Mouse (Mus musculus): Measurements from ENCODE around the gene AC131692.1. TPM values are rescaled to one million over a fixed set of nuclear protein-coding genes. Genes with fewer than 3 reads are reported as not detected.

AC131692.1 gene
- polyA plus RNA-seq, 1 experiment from 2014 or later = 0.42 TPM

DNA sequence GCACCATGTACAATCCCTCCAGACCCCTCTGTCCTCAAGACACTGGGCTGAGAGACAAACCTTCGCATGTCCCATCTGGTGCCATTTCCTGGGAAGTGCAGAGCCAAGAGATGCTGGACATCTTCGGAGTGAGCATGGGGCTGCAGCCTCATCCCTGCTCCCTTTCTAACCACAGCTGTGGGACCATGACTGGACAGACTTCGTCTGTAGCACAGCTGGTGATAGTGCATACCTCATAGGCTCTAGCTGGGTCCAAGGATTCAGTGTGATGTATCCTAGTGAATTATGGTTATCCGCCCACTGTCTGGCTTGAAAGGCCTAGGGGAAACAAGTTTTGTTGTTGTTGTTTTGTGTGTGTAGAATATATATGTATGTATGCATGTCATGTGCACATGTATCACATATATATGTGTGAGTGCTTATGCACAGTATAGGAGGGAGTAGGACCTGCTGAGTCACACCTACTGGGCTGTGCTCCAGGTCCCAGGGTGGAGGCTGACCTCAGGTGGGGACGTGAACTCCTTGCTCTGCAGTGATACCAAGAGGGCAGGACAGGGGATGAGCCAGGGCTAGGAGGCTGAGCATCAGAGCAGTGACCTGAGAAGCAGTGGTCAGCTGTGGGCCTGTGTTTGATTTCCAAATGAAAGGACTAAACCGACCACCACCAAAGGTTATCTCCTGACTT is 8.1 kb downstream of the AC131692.1 start:
- no peak for ATAC-seq (ENCODE audit: low FRiP score)
- no peak overlapping the region for H3K4me3 ChIP-seq (replicated peaks)
- H3K27ac ChIP-seq = no peak overlapping the region
- no peak overlapping the region for H3K4me2 ChIP-seq
- H3K27me3 ChIP-seq = no peaks in the 10 kb centered on the region
- no peaks in the 10 kb centered on the region for H3K9me3 ChIP-seq
- H3K4me1 ChIP-seq = no peaks in the 10 kb centered on the region
- no peak overlapping the region for H3K9ac ChIP-seq
- 78% methylated on average over 6 of the region's 6 CpGs for WGBS
- peaks cover 14% of the 10 kb centered on the region for H3K36me3 ChIP-seq (replicated peaks)

DNA sequence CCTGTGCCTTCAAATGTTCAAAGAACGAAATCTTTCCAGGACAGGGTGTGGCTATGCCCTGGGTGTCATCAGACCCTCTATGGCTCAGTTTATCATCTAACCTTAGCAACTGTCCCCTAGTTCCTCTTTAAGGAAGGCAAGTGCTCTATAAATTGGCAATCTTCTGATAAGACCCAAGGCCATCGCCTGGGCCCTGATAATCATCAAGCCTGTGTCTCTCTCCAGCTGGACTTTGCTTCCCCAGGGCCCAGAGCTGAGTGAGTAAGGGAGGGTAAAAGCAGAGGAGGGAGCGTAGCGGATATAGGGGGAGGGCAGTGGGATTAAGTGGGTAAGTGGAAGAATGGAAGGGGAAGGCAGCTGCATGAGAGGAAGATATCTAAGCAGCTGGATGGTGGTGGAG is 10.3 kb downstream of the AC131692.1 start:
- H3K27ac ChIP-seq = no peak overlapping the region
- H3K4me3 ChIP-seq (replicated peaks) = no peak overlapping the region
- WGBS = 85% methylated on average over 4 of the region's 4 CpGs
- H3K4me2 ChIP-seq = no peak overlapping the region
- H3K9ac ChIP-seq = no peak overlapping the region
- ATAC-seq (ENCODE audit: low FRiP score) = no peak
- H3K9me3 ChIP-seq = no peaks in the 10 kb centered on the region
- H3K36me3 ChIP-seq (replicated peaks) = peaks cover 5% of the 10 kb centered on the region; the same call in 1 of the 2 replicates
- H3K27me3 ChIP-seq = no peaks in the 10 kb centered on the region
- H3K4me1 ChIP-seq = no peaks in the 10 kb centered on the region

DNA sequence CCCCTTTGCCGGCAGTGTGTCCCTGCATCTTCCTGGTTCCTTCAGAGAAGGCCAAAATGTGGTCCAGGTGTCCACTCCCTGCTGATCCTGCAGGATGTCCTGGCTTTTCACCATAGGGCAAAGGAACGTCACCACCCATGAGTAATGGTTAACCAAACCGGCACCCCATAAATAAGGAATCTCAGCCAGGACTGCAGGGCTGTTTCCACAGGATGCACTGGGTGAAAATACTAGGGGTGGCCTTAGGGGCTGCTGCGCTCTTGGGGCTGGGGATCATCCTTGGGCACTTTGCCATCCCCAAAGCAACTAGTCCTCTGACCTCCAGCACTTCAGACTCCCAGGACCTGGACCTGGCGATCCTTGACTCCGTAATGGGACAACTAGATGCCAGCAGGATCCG is 11.4 kb downstream of the AC131692.1 start, which contains the start of gene Naaladl1:
Naaladl1 (plus strand) TSS at position 197 of the 400 bp plus-strand sequence.
- 88% methylated on average over 7 of the region's 7 CpGs for WGBS
- Histone ChIP-seq H3K4me1 (no peaks in the 10 kb centered on the region), H3K4me2 (no peak within 1 kb of the TSS), H3K4me3 (replicated peaks) (no peak within 1 kb of the TSS), H3K36me3 (replicated peaks) (no peaks in the 10 kb centered on the region), H3K27me3 (no peaks in the 10 kb centered on the region), H3K9me3 (no peaks in the 10 kb centered on the region), H3K9ac (no peak within 1 kb of the TSS), H3K27ac (no peak within 1 kb of the TSS)
- ATAC-seq (ENCODE audit: low FRiP score) = no peak

DNA sequence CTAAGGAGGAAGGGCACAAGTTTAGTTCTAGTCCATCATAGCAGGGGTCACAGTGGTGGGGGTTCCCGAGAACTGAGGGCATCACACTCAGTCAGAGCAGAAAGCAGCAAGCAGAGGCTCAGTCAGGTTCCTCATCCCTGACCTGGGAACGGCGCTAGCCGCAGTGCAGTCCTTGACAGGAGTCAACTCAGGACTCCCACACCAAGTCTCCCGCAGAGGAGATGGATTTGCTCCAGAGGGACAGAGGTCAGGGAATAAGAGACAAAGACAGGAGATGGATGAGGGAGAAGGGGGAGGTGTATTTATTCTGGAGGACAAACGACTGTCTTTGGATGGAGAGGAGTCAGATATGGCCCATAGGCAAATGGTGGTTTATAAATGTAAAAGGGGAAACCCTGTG is 18.9 kb downstream of the AC131692.1 start:
- Histone ChIP-seq H3K9ac (no peak overlapping the region), H3K9me3 (no peaks in the 10 kb centered on the region), H3K4me1 (peaks cover 15% of the 10 kb centered on the region), H3K36me3 (replicated peaks) (peaks cover 38% of the 10 kb centered on the region), H3K27ac (no peak overlapping the region), H3K27me3 (no peaks in the 10 kb centered on the region), H3K4me2 (no peak overlapping the region), H3K4me3 (replicated peaks) (no peak overlapping the region)
- no peak for ATAC-seq (ENCODE audit: low FRiP score)
- 77% methylated on average over 6 of the region's 6 CpGs for WGBS

DNA sequence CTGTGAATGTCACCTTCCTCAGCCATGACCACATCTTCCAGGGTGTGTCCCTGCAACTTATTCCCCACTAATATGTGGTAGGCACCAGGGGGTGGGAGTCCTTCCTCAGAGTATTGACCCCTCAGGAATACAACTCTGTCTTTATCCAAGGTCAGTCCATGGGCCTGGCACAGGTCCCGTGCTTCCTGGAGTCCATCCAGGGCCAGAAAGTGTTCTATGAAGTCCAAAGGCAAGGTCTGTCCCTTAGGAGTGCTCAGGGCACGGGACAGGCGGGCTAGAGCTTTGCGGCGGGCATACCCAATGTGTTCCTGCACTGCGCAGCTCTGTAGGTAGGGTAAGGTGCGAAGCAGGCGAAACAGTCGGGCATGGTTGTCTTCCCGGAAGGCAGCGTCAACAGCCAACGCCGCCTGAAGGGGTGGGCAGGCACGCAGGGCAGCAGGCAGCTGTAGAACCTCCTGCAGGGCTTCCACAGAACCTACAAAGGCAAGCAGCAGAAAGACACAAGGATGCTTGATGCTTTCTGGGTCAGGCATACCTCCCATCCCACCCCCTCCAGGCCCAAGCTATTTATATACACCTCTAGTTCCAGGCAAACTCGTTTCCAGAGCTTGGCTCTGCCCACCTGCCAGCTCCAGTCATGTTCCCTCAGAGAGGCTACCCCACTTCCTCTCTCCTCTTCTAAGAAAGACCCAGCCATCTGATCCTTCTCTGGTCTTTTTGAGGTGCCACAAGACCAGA is 22.1 kb downstream of the AC131692.1 start:
- Histone ChIP-seq H3K4me2 (peak overlapping the region; percentile 94), H3K9me3 (no peaks in the 10 kb centered on the region), H3K27ac (no peak overlapping the region), H3K4me1 (peaks cover 21% of the 10 kb centered on the region), H3K27me3 (no peaks in the 10 kb centered on the region), H3K36me3 (replicated peaks) (peaks cover 38% of the 10 kb centered on the region), H3K9ac (no peak overlapping the region), H3K4me3 (replicated peaks) (peak overlapping the region; percentile 85; the same call in 1 of the 2 replicates)
- ATAC-seq (ENCODE audit: low FRiP score) = no peak
- WGBS = 89% methylated on average over 15 of the region's 15 CpGs

DNA sequence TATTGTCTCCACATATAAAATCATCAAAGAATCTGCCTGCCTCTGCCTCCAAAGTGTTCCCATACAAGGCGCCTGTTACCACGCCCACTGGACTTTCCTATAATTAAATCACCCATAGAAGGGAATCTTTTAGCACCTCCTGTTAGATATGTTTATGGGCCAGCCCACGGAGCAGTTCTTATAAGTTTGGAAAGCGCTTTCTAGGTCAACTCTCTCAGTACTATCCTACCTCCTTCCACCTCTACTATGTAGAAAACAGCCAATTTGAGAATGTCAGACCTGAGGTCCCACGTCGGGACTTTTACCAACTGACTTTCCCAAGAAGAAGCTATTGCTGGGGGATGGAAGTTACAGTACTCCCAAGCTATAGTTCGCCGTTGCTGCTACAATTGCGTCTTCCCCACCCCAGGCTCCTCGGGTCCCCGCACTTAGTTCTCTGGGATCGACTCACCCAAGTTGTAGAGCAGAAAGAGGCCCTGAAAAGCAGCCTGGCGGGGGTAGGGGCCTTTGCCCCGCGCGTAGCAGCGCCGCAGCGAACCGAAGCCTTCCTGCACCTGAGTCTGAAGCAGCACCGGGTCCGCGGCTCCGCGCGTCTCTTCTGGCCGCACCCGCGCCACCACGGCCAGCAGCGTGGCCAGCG is 23.2 kb downstream of the AC131692.1 start:
- peak overlapping the region; percentile 98 for H3K27ac ChIP-seq
- 6% methylated on average over 32 of the region's 32 CpGs for WGBS
- H3K9ac ChIP-seq = peak overlapping the region; percentile 92
- peak overlapping the region; percentile 85 for H3K4me3 ChIP-seq (replicated peaks)
- H3K4me1 ChIP-seq = peaks cover 21% of the 10 kb centered on the region
- H3K9me3 ChIP-seq = no peaks in the 10 kb centered on the region
- H3K4me2 ChIP-seq = peak overlapping the region; percentile 94
- no peak for ATAC-seq (ENCODE audit: low FRiP score)
- H3K36me3 ChIP-seq (replicated peaks) = peaks cover 32% of the 10 kb centered on the region
- no peaks in the 10 kb centered on the region for H3K27me3 ChIP-seq

DNA sequence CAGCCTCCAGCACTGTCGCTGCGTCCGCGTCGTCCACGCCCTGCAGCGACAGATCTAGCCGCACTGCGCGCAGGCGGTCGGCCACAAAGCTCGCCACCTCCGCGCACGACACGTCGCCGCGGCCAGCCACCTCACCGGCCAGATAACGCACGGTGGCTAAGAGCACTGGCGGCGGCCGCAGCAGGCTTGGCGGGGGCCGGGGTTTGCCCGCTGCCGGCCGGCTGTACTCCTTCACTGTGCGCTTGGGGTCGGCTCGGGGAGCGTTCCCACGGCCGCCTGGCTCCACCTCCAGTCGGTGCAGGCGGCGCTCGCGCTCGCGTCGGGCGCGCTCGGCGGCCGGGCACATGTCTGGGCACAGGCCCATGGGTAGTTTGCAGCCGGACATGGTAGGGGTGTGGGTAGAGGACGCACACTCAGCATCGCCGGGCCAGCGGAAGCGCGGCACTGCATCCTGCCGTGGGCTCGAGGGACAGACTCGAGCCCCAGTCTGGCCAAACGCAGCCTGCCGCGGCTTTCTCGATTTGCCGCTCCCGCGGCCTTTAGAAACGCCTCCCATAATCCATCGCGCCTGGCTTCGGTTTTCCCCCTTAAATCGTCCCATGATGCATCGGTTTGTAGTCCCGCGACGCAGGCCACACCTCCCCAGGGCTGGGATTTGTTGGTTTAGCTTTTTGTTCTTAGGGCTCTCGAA is 23.9 kb downstream of the AC131692.1 start, which contains the start of gene Sac3d1:
Sac3d1 (minus strand) TSS at position 665 of the 691 bp plus-strand sequence.
- Histone ChIP-seq H3K4me2 (peak within 1 kb of the TSS; percentile 94), H3K27ac (peak within 1 kb of the TSS; percentile 98), H3K4me3 (replicated peaks) (peak within 1 kb of the TSS; percentile 85), H3K9ac (peak within 1 kb of the TSS; percentile 92), H3K9me3 (no peaks in the 10 kb centered on the region), H3K27me3 (no peaks in the 10 kb centered on the region), H3K4me1 (peaks cover 21% of the 10 kb centered on the region), H3K36me3 (replicated peaks) (peaks cover 28% of the 10 kb centered on the region)
- WGBS = under 1% methylated on average over 77 of the region's 77 CpGs
- ATAC-seq (ENCODE audit: low FRiP score) = peak; percentile 89

DNA sequence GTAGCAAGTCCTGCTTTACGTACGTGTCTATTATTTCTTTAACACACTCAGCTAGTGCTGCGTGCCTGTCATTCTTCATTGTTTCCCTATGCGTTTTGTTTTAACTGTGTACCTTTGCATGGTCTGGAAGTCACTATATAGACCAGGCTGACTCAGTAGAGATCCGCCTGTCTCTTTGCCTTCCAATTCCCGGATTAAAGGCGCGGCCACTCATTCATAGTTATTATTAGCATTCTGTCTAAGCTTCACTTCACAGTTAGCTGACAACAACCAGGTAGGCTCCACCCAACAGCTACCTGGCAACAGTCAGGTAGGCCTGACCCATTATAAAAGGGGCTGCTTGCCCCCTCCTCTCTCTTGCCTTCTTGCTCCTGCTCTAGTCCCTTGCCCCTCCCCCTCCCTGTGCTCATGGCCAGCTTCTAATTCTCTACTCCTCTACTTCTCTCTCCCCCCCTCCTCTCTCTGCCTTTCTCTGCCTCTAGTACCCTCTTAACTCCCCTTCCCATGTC is 24.5 kb downstream of the AC131692.1 start:
- H3K9ac ChIP-seq = peak overlapping the region; percentile 92
- H3K27ac ChIP-seq = peak overlapping the region; percentile 98
- no peaks in the 10 kb centered on the region for H3K9me3 ChIP-seq
- ATAC-seq (ENCODE audit: low FRiP score) = peak; percentile 49
- H3K36me3 ChIP-seq (replicated peaks) = peaks cover 28% of the 10 kb centered on the region
- H3K4me2 ChIP-seq = peak overlapping the region; percentile 94
- peak overlapping the region; percentile 85 for H3K4me3 ChIP-seq (replicated peaks)
- under 1% methylated on average over 8 of the region's 8 CpGs for WGBS
- H3K27me3 ChIP-seq = no peaks in the 10 kb centered on the region
- peaks cover 21% of the 10 kb centered on the region for H3K4me1 ChIP-seq

DNA sequence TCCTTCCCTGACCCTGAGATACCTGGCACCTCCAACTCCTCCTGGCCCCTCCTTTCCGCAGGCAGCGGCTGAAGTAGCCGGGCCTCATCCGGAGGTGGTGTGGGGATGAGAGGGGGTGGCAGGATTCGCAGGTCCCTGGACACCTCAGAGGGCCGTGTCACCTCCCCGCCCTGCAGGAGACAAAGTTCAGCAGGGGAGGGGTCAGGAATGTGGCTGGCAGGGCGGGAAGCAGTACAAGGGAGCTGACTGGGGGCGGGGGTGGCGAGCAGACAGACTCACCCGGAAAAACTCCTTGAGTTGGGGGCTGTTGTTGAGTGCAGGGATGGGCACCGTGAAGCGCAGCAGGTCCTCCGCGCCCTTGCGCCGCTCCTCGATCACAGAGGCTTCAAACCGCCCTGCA is 27.5 kb downstream of the AC131692.1 start:
- H3K4me3 ChIP-seq (replicated peaks) = no peak overlapping the region

DNA sequence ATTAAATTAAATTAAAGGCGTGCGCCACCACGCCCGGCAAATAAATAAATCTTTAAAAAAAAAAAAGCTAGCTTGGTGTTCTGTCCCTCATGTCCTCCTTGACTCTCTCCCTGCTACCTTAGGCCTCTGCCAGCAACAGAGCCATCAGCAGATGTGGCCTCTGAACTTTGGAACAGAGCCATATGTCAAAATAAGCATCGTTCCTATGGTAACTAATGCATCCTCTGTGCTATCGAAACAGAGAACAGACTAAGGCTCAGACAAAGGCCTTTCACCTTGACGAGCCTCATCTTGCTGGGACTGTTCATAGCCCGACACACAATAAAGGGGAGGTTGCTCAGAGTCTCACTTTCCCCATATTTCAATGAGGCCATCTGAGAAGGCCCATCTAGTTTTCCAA is 29.1 kb downstream of the AC131692.1 start:
- no peaks in the 10 kb centered on the region for H3K9me3 ChIP-seq
- ATAC-seq (ENCODE audit: low FRiP score) = no peak
- H3K36me3 ChIP-seq (replicated peaks) = no peaks in the 10 kb centered on the region
- H3K27me3 ChIP-seq = no peaks in the 10 kb centered on the region
- 72% methylated on average over 8 of the region's 8 CpGs for WGBS
- H3K9ac ChIP-seq = no peak overlapping the region
- peaks cover 10% of the 10 kb centered on the region for H3K4me1 ChIP-seq
- no peak overlapping the region for H3K4me2 ChIP-seq
- H3K4me3 ChIP-seq (replicated peaks) = no peak overlapping the region
- peak overlapping the region; percentile 65 for H3K27ac ChIP-seq

More for the DNA sequence above, 27.5 kb downstream of the AC131692.1 start:
- Histone ChIP-seq H3K9me3 (no peaks in the 10 kb centered on the region), H3K9ac (0 out of 2 replicates have a peak overlapping the region, but pooled peaks have one; percentile 12), H3K27ac (no peak overlapping the region), H3K36me3 (replicated peaks) (0 out of 2 replicates have a peak, but pooled peaks cover 1% of the 10 kb centered on the region), H3K4me1 (peaks cover 16% of the 10 kb centered on the region), H3K27me3 (no peaks in the 10 kb centered on the region), H3K4me2 (no peak overlapping the region)
- no peak for ATAC-seq (ENCODE audit: low FRiP score)
- WGBS = 34% methylated on average over 18 of the region's 19 CpGs

DNA sequence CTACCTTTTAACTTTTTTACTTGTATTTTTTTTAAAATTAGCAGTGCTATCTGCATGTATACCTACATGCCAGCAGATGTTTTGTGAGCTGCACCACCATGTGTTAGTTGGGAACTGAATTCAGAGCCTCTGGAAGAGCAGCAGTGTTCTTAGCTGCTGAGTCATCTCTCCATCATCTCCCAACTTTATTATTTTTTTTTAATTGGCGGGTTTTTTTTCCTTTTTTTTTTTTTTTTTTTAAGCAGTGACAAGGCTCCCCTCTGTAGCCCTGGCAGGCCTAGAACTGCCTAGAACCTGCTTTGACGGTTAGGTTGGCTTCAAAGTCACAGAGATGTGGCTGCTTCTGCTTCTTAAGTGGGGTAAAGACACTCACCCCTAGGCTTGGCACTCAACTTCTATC is 30.7 kb downstream of the AC131692.1 start:
- no peak overlapping the region for H3K9ac ChIP-seq
- no peaks in the 10 kb centered on the region for H3K27me3 ChIP-seq
- H3K4me1 ChIP-seq = 0 out of 2 replicates have a peak, but pooled peaks cover 7% of the 10 kb centered on the region
- H3K4me3 ChIP-seq (replicated peaks) = no peak overlapping the region
- H3K9me3 ChIP-seq = no peaks in the 10 kb centered on the region
- H3K36me3 ChIP-seq (replicated peaks) = no peaks in the 10 kb centered on the region
- no peak overlapping the region for H3K4me2 ChIP-seq
- H3K27ac ChIP-seq = no peak overlapping the region
- no peak for ATAC-seq (ENCODE audit: low FRiP score)
- WGBS = 83% methylated on average over 2 of the region's 2 CpGs

Measured in forebrain, embryonic 12.5 days (tissue).